Mouse (Mus musculus): ENCODE data around the gene Luc7l3. TPM values are rescaled to one million over a fixed set of nuclear protein-coding genes. Genes with fewer than 3 reads are reported as not detected.
A peak's percentile ranks its signal among the peaks of the same experiment; 100 is the strongest.

The Luc7l3 gene
- polyA plus RNA-seq, 2 experiments = 33.7 to 39.1 TPM

- H3K4me1 ChIP-seq (replicated peaks; ENCODE audit: control insufficient read depth in 2 of 2, insufficient read depth in 2 of 2, low read length in 1 of 2) = peaks cover 37 to 40% of the 10 kb centered on the region in 2 experiments
- WGBS (ENCODE audit: insufficient replicate concordance) = 92% methylated on average over 3 of the region's 3 CpGs
- TF ChIP-seq EP300 (IDR thresholded peaks at IDR 0.05; ENCODE audit: low read depth) (no peak), CTCF (IDR thresholded peaks at IDR 0.05; ENCODE audit: low read depth) (no peak)
- H3K27ac ChIP-seq = no peak overlapping the region; the same call in 1 of the 2 replicates
- peak overlapping the region; percentile 5; the same call in 1 of the 2 replicates for H3K9ac ChIP-seq (replicated peaks)
- no peak overlapping the region for H3K4me3 ChIP-seq (ENCODE audit: insufficient read depth in 1 of 2, low read depth in 2 of 2, low read length in 2 of 2)
- no peaks in the 10 kb centered on the region for H3K27me3 ChIP-seq (ENCODE audit: control insufficient read depth, insufficient read depth, low read length)
- H3K4me2 ChIP-seq (ENCODE audit: low read depth) = no peak overlapping the region
- no peaks in the 10 kb centered on the region for H3K9me3 ChIP-seq (ENCODE audit: control insufficient read depth, low read length)
- DNase-seq (ENCODE audit: low read depth in 3 of 3, low spot score in 3 of 3) = no peak
- H3K36me3 ChIP-seq (replicated peaks; ENCODE audit: control insufficient read depth, insufficient read depth, low read depth) = no peaks in the 10 kb centered on the region
- ATAC-seq (ENCODE audit: insufficient read depth) = no peak
These were observed 8.4 kb upstream of the Luc7l3 start for GRCm38 (mm10) chr11:94330211-94330610.

GRCm38 (mm10) chr11:94329270-94329891, 7.6 kb upstream of the Luc7l3 start:
- no peak for ATAC-seq (ENCODE audit: insufficient read depth)

GRCm38 (mm10) chr11:94328644-94329025, 6.8 kb upstream of the Luc7l3 start:
- Histone ChIP-seq H3K4me1 (replicated peaks; ENCODE audit: control insufficient read depth in 2 of 2, insufficient read depth in 2 of 2, low read length in 1 of 2) (peaks cover 25 to 30% of the 10 kb centered on the region in 2 experiments), H3K4me3 (ENCODE audit: insufficient read depth in 1 of 2, low read depth in 2 of 2, low read length in 2 of 2) (peak overlapping the region; percentile 66 to 75), H3K4me2 (ENCODE audit: low read depth) (peak overlapping the region; percentile 86), H3K27me3 (ENCODE audit: control insufficient read depth, insufficient read depth, low read length) (no peaks in the 10 kb centered on the region), H3K27ac (peak overlapping the region; percentile 52), H3K9me3 (ENCODE audit: control insufficient read depth, low read length) (no peaks in the 10 kb centered on the region), H3K9ac (replicated peaks) (peak overlapping the region; percentile 78), H3K36me3 (replicated peaks; ENCODE audit: control insufficient read depth, insufficient read depth, low read depth) (no peaks in the 10 kb centered on the region)
- ATAC-seq (ENCODE audit: insufficient read depth) (no peak), DNase-seq (ENCODE audit: low read depth in 3 of 3, low spot score in 3 of 3) (no peak)
- TF ChIP-seq CTCF (IDR thresholded peaks at IDR 0.05; ENCODE audit: low read depth) = no peak
- TF ChIP-seq EP300 (IDR thresholded peaks at IDR 0.05; ENCODE audit: low read depth) = no peak
- 6% methylated on average over 10 of the region's 10 CpGs for WGBS (ENCODE audit: insufficient replicate concordance)

More at GRCm38 (mm10) chr11:94329270-94329891, 7.6 kb upstream of the Luc7l3 start:
- TF ChIP-seq CTCF (IDR thresholded peaks at IDR 0.05; ENCODE audit: low read depth) = peak; percentile 66
- no peak for TF ChIP-seq EP300 (IDR thresholded peaks at IDR 0.05; ENCODE audit: low read depth)
- H3K36me3 ChIP-seq (replicated peaks; ENCODE audit: control insufficient read depth, insufficient read depth, low read depth) = no peaks in the 10 kb centered on the region
- no peaks in the 10 kb centered on the region for H3K9me3 ChIP-seq (ENCODE audit: control insufficient read depth, low read length)
- H3K27me3 ChIP-seq (ENCODE audit: control insufficient read depth, insufficient read depth, low read length) = no peaks in the 10 kb centered on the region
- no peak overlapping the region for H3K4me3 ChIP-seq (ENCODE audit: insufficient read depth in 1 of 2, low read depth in 2 of 2, low read length in 2 of 2)
- peak in 1 of 3 experiments; percentile 26 for DNase-seq (ENCODE audit: low read depth in 3 of 3, low spot score in 3 of 3)
- peak overlapping the region; percentile 86 for H3K4me2 ChIP-seq (ENCODE audit: low read depth)
- peaks cover 31 to 36% of the 10 kb centered on the region in 2 experiments for H3K4me1 ChIP-seq (replicated peaks; ENCODE audit: control insufficient read depth in 2 of 2, insufficient read depth in 2 of 2, low read length in 1 of 2)
- 55% methylated on average over 4 of the region's 4 CpGs for WGBS (ENCODE audit: insufficient replicate concordance)
- no peak overlapping the region for H3K9ac ChIP-seq (replicated peaks)
- no peak overlapping the region for H3K27ac ChIP-seq

DNA sequence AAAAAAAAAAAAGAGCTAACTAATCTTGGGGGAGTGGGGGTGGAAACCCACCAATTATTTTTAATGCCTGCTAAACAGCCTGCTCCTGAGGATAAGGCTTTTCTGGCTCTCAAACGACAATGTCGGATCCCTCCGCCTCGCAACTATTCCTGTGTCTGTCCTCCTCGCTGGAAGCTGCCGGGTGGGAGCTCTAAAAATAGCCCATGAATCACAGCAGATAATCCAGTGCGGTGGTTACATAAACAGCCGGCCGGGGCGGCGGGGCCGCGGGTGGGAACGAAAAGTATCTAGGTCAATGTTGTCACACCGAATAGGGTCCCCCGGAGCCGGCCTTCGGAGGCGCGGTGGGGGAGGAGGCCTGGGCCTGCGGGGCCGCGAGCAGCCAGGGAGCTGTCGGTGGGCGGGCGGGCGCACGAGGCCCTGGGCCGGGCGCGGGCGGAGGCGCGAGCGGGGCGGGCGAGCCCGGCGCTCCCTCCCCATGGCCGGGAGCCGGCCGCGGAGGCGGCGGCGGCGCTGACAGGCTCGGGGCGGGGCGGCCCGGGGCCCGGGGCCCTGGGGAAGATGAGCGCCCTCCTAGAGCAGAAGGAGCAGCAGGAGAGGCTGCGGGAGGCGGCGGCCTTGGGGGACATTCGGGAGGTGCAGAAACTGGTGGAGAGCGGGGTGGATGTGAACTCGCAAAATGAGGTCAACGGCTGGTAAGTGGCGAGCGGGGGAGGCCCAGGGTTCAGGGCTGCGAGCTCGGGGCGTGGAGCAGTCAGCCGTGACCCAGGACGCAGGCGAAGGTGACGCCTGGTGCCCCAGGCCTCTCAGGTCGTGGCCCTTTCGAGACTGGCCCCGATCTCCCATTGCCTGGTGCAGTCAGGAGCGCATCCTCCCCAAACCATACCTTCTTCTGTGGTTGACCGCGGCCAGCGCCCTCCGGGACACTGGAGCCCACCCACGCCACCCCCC, 6.2 kb upstream of the Luc7l3 start, which contains the start of gene Ankrd40:
Ankrd40 (plus strand) TSS at position 309 of the 951 bp plus-strand sequence.
- no peaks in the 10 kb centered on the region for H3K36me3 ChIP-seq (replicated peaks; ENCODE audit: control insufficient read depth, insufficient read depth, low read depth)
- H3K9me3 ChIP-seq (ENCODE audit: control insufficient read depth, low read length) = no peaks in the 10 kb centered on the region
- H3K27me3 ChIP-seq (ENCODE audit: control insufficient read depth, insufficient read depth, low read length) = no peaks in the 10 kb centered on the region
- ATAC-seq (ENCODE audit: insufficient read depth) = peak; percentile 87
- peak within 1 kb of the TSS; percentile 86 for H3K4me2 ChIP-seq (ENCODE audit: low read depth)
- under 1% methylated on average over 77 of the region's 78 CpGs for WGBS (ENCODE audit: insufficient replicate concordance)
- peak within 1 kb of the TSS; percentile 52 for H3K27ac ChIP-seq
- H3K4me1 ChIP-seq (replicated peaks; ENCODE audit: control insufficient read depth in 2 of 2, insufficient read depth in 2 of 2, low read length in 1 of 2) = peaks cover 21 to 25% of the 10 kb centered on the region in 2 experiments
- TF ChIP-seq EP300 (IDR thresholded peaks at IDR 0.05; ENCODE audit: low read depth) = peak; percentile 38; the same call in 1 of the 2 replicates
- no peak for TF ChIP-seq CTCF (IDR thresholded peaks at IDR 0.05; ENCODE audit: low read depth)
- DNase-seq (ENCODE audit: low read depth in 3 of 3, low spot score in 3 of 3) = peak; percentile 60 to 71 (median 65)
- peak within 1 kb of the TSS; percentile 78 for H3K9ac ChIP-seq (replicated peaks)
- peak within 1 kb of the TSS; percentile 66 to 75 for H3K4me3 ChIP-seq (ENCODE audit: insufficient read depth in 1 of 2, low read depth in 2 of 2, low read length in 2 of 2)

Measured in liver, embryonic 14.5 days (tissue).